Mouse (Mus musculus) layer of hippocampus, postnatal 10 days (tissue): ENCODE results near the gene Gm10719. TPM values are rescaled to one million over a fixed set of nuclear protein-coding genes. Genes with fewer than 3 reads are reported as not detected.
A peak's percentile ranks its signal among the peaks of the same experiment; 100 is the strongest.
"Not testable (repeated sequence)": the region's sequence is repeated elsewhere in the genome, so short reads cannot be mapped to it uniquely, and the experiment has no call there.

Experiments used
- DNase-seq, 2 experiments: peaks; one replicate each; pipeline ENCODE4 v3.0.0; 2021; ENCODE audit warnings: low spot score in 2 of 2
- microRNA-seq, 2 experiments: library from miRNA; unstranded; fragments of <30 nt; microRNA quantifications; one replicate each; pipeline ENCODE4 v1.2.0; 2021
- total RNA-seq, 2 experiments: library from RNA; stranded (reverse); gene quantifications; 2 replicates each; pipeline ENCODE4 v1.2.3; 2021

Gene Gm10719
- total RNA-seq, 2 experiments from 2014 or later: 0.62 to 0.76 TPM

DNA sequence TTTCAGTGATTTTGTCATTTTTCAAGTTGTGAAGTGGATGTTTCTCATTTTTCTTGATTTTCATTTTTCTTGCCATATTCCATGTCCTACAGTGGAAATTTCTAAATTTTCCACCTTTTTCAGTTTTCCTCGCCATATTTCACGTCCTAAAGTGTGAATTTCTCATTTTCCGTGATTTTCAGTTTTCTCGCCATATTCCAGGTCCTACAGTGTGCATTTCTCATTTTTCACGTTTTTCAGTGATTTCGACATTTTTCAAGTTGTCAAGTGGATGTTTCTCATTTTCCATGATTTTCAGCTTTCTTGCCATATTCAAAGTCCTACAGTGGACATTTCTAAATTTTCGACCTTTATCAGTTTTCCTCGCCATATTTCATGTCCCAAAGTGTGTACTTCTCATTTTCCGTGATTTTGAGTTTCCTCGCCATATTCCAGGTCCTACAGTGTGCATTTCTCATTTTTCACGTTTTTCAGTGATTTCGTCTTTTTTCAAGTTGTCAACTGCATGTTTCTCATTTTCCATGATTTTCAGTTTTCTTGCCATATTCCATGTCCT, 7.8 kb downstream of the Gm10719 start, which contains the start of gene Gm10717:
Gm10717 (plus strand) TSS at position 506 of the 556 bp plus-strand sequence.
- peak; percentile 19 to 56 for DNase-seq

DNA sequence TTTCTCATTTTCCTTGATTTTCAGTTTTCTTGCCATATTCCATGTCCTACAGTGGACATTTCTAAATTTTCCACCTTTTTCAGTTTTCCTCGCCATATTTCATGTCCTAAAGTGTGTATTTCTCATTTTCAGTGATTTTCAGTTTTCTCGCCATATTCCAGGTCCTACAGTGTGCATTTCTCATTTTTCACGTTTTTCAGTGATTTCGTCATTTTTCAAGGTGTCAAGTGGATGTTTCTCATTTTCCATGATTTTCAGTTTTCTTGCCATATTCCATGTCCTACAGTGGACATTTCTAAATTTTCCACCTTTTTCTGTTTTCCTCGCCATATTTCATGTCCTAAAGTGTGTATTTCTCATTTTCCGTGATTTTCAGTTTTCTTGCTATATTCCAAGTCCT, 8.4 kb downstream of the Gm10719 start:
- peak; percentile 76 to 80 for DNase-seq

DNA sequence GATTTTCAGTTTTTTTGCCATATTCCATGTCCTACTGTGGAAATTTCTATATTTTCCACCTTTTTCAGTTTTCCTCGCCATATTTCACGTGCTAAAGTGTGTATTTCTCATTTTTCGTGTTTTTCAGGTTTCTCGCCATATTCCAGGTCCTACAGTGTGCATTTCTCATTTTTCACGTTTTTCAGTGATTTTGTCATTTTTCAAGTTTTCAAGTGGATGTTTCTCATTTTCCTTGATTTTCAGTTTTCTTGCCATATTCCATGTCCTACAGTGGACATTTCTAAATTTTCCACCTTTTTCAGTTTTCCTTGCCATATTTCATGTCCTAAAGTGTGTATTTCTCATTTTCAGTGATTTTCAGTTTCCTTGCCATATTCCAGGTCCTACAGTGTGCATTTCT, 8.9 kb downstream of the Gm10719 start:
- not testable (repeated sequence) for DNase-seq

DNA sequence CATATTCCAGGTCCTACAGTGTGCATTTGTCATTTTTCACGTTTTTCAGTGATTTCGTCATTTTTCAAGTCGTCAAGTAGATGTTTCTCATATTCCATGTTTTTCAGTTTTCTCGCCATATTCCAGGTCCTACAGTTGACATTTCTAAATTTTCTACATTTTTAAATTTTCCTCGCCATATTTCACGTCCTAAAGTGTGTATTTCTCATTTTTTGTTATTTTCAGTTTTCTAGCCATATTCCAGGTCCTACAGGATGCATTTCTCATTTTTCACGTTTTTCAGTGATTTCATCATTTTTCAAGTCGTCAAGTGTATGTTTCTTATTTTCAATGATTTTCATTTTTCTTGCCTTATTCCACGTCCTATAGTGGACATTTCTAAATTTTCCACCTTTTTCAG, 9.5 kb downstream of the Gm10719 start:
- not testable (repeated sequence) for DNase-seq

DNA sequence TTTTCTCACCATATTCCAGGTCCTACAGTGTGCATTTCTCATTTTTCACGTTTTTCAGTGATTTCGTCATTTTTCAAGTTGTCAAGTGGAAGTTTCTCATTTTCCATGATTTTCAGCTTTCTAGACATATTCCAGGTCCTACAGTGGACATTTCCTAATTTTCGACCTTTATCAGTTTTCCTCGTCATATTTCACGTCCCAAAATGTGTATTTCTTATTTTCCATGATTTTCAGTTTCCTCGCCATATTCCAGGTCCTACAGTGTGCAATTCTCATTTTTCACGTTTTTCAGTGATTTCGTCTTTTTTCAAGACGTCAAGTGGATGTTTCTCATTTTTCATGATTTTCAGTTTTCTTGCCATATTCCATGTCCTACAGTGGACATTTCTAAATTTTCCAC, 10.0 kb downstream of the Gm10719 start:
- not testable (repeated sequence) for DNase-seq

DNA sequence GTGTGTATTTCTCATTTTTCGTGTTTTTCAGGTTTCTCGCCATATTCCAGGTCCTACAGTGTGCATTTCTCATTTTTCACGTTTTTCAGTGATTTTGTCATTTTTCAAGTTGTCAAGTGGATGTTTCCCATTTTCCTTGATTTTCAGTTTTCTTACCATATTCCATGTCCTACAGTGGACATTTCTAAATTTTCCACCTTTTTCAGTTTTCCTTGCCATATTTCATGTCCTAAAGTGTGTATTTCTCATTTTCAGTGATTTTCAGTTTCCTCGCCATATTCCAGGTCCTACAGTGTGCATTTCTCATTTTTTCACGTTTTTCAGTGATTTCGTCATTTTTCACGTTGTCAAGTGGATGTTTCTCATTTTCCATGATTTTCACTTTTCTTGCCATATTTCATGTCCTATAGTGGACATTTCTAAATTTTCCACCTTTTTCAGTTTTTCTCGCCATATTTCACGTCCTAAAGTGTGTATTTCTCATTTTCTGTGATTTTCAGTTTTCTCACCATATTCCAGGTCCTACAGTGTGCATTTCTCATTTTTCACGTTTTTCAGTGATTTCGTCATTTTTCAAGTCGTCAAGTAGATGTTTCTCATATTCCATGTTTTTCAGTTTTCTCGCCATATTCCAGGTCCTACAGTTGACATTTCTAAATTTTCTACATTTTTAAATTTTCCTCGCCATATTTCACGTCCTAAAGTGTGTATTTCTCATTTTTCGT, 12.2 kb downstream of the Gm10719 start:
- DNase-seq: peak; percentile 10 to 38

DNA sequence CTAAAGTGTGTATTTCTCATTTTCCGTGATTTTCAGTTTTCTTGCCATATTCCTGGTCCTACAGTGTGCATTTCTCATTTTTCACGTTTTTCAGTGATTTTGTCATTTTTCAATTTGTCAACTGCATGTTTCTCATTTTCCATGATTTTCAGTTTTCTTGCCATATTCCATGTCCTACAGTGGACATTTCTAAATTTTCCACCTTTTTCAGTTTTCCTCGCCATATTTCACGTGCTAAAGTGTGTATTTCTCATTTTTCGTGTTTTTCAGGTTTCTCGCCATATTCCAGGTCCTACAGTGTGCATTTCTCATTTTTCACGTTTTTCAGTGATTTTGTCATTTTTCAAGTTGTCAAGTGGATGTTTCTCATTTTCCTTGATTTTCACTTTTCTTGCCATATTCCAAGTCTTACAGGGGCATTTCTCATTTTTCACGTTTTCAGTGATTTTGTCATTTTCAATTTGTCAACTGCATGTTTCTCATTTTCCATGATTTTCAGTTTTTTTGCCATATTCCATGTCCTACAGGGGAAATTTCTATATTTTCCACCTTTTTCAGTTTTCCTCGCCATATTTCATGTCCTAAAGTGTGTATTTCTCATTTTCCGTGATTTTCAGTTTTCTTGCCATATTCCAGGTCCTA, 13.6 kb downstream of the Gm10719 start:
- DNase-seq: not testable (repeated sequence)

DNA sequence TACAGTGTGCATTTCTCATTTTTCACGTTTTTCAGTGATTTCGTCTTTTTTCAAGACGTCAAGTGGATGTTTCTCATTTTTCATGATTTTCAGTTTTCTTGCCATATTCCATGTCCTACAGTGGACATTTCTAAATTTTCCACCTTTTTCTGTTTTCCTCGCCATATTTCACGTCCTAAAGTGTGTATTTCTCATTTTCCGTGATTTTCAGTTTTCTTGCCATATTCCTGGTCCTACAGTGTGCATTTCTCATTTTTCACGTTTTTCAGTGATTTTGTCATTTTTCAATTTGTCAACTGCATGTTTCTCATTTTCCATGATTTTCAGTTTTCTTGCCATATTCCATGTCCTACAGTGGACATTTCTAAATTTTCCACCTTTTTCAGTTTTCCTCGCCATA, 17.1 kb downstream of the Gm10719 start, which contains the start of gene Gm17535:
Gm17535 (plus strand) TSS at position 301 of the 400 bp plus-strand sequence.
- not testable (repeated sequence) for DNase-seq

DNA sequence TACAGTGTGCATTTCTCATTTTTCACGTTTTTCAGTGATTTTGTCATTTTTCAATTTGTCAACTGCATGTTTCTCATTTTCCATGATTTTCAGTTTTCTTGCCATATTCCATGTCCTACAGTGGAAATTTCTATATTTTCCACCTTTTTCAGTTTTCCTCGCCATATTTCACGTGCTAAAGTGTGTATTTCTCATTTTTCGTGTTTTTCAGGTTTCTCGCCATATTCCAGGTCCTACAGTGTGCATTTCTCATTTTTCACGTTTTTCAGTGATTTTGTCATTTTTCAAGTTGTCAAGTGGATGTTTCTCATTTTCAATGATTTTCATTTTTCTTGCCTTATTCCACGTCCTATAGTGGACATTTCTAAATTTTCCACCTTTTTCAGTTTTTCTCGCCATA, 19.4 kb downstream of the Gm10719 start, which contains the start of gene Gm10715:
Gm10715 (plus strand) TSS at position 301 of the 400 bp plus-strand sequence.
- DNase-seq: not testable (repeated sequence)

DNA sequence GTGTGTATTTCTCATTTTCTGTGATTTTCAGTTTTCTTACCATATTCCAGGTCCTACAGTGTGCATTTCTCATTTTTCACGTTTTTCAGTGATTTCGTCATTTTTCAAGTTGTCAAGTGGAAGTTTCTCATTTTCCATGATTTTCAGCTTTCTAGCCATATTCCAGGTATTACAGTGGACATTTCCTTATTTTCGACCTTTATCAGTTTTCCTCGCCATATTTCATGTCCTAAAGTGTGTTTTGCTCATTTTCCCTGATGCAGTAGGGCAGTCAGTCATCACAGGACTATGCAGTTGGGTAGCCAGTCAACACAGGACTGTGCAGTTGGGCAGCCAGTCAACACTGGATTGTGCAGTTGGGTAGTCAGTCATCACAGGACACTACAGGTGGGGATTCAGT, 21.0 kb downstream of the Gm10719 start:
- not testable (repeated sequence) for DNase-seq

Small RNA genes lying within 50 kb of the gene (microRNA-seq; reads per million reads assigned to microRNA genes)
- gene Mir101c: 0 reads per million in 2 experiments

Other genes with a start within 250 kb of the Gm10719 start
- gene Gm10722, start 16.5 kb upstream of the Gm10719 start, total RNA-seq: not detected
- gene Gm11168, start 14.1 kb upstream of the Gm10719 start, total RNA-seq: not detected
- 1 to 10 TPM in 1 of 2 experiments, not detected in 1; 1.3 TPM for gene Gm10721, start 4.3 kb upstream of the Gm10719 start, total RNA-seq
- gene Gm10720, start 1.8 kb upstream of the Gm10719 start, total RNA-seq: not detected
- gene Gm10718, start 6.1 kb downstream of the Gm10719 start, total RNA-seq: 1 to 10 TPM in 1 of 2 experiments, under 1 TPM in 1; 0.91 to 1.1 TPM
- not detected for gene Gm10717, start 8.0 kb downstream of the Gm10719 start, total RNA-seq
- not detected for gene Gm17535, start 17.2 kb downstream of the Gm10719 start, total RNA-seq
- gene Gm10715, start 19.5 kb downstream of the Gm10719 start, total RNA-seq: not detected